Mouse (Mus musculus): Measurements from ENCODE around the gene Zcchc14. TPM values are rescaled to one million over a fixed set of nuclear protein-coding genes. Genes with fewer than 3 reads are reported as not detected.

The Zcchc14 gene
- total RNA-seq, 1 experiment from 2014 or later, result 5.0 TPM

GRCm38 (mm10) chr8:121550056-121550455, 102.6 kb downstream of the Zcchc14 start:
- ATAC-seq (replicated peaks in 1 of 2; ENCODE audit: insufficient read depth in 1 of 2, low FRiP score in 2 of 2, low TSS enrichment in 1 of 2, low read depth in 1 of 2, poor library complexity in 2 of 2, severe bottlenecking in 2 of 2), result no peak

Other genes starting within 250 kb of the Zcchc14 start
- not detected in 2 replicates for gene 1700018B08Rik, start 108.6 kb downstream of the Zcchc14 start, total RNA-seq (2017)
- 6.9 and 8.0 TPM in 2 replicates for gene Fbxo31, start 74.1 kb downstream of the Zcchc14 start, total RNA-seq (2017)
- 121 and 148 TPM in 2 replicates for gene Map1lc3b, start 62.5 kb downstream of the Zcchc14 start, total RNA-seq (2017)
- not detected in 2 replicates for gene Jph3, start 76.7 kb upstream of the Zcchc14 start, total RNA-seq (2017)
- gene Klhdc4, start 176.7 kb upstream of the Zcchc14 start, total RNA-seq (2017), result 25.7 and 32.3 TPM in 2 replicates